Mouse (Mus musculus): Measurements from ENCODE around the gene Rapgefl1.
"Not testable (repeated sequence)": the region's sequence is repeated elsewhere in the genome, so short reads cannot be mapped to it uniquely, and the experiment has no call there.

The Rapgefl1 gene

DNA sequence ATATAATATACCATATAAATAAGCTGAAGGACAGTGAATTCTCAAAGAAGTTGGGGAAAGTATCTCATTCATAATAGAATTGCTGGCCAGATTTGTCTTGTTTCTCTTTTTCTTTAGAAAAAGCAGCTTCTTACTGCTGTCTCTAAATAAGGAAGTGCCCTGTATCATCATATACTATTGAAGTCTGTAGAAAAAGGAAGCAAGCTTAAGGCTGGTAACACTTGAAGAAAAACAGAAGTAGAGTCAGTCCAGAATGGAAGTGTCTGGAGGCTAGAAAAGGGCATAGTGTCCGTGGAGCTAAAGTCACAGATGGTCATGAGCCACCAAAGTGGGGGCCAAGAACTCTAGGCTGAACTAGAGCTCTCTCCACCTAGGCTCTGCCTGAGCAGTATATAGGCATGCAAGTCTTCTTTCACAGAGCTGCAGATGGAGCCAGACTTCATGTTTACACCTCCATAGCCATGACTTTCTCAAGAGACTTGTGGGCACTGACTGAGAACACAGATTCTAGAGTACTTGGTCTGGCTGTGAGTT is 19.8 kb upstream of the Rapgefl1 start:
- no peak for DNase-seq

DNA sequence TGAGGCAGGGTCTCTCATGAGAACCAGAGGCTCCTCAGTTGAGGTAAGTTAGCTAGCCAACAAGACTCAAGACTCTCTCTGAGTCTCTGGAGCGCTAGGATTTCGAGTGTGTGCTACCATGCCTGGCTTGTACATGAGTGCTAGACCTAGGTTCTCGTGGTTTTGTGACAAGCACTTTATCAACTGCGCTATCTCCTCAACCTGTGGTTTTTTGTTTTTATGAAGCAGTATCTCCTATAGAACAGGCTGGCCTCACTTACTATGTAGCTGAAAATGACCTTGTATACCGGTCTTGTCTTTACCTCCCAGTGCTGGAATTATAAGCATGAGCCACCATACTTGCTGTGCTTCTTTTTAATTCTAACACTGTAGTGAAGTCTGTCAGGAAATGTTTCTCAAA is 15.6 kb upstream of the Rapgefl1 start:
- DNase-seq: no peak

DNA sequence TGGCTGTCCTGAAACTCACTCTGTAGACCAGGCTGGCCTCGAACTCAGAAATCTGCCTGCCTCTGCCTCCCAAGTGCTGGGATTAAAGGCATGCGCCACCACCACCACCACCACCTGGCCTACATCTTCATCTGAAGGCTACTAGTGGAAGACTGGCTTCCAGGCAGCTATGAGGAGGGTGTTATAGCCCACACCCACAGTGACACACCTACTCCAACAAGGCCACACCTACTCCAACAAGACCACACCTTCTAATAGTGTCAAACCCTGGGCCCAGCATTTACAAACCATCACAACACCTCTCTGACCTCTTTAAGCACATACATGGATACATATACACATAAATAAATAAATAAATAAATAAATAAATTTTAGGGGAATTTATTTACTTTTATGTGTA is 10.5 kb upstream of the Rapgefl1 start:
- not testable (repeated sequence) for DNase-seq

GRCm38 (mm10) chr11:98827877-98828276 is 8.7 kb upstream of the Rapgefl1 start:
- DNase-seq: no peak

- DNase-seq: no peak
These were observed 7.4 kb upstream of the Rapgefl1 start for GRCm38 (mm10) chr11:98829091-98829775.

DNA sequence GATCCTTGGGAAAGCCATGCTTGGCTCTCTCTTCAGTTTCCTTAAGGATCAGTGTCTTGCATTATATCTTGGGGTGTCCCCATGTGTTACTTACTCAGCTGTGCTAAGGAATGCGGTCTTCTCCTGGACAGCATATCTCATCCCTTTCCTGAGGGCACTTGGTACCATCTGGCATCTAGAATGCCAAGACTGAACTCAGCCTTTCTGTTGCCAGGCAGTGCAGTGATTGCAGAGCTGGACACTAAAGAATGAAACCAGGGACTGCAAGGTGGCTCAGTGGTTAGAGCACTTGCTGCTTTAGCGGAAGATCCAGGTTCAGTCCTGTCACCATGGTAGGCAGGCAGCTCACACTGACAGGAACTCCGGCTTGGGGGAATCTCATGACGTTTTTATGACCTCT is 6.7 kb upstream of the Rapgefl1 start:
- no peak for DNase-seq

GRCm38 (mm10) chr11:98835296-98835695 is 1.3 kb upstream of the Rapgefl1 start:
- no peak for DNase-seq

GRCm38 (mm10) chr11:98835725-98836124 is 860 bp upstream of the Rapgefl1 start:
- no peak for DNase-seq

DNA sequence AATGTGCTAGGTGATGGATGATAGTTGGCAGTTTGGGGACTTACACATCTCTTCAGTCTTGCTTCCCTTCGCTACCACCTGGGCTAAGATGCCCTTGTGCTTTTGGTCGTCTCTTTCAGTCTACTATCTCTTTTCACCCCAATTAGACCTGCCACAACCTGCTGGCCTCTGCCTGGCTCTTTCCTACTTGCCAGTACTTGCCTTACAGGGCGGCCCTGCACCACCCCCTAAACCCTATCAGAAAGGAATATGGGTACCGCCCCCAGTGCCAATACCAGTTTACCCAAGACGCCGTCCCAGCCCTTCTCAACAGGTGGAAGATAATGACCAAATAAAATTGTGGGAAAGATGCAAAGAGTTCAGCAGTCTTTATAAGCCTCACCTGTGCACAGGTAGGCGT is 457 bp upstream of the Rapgefl1 start:
- DNase-seq: no peak

DNA sequence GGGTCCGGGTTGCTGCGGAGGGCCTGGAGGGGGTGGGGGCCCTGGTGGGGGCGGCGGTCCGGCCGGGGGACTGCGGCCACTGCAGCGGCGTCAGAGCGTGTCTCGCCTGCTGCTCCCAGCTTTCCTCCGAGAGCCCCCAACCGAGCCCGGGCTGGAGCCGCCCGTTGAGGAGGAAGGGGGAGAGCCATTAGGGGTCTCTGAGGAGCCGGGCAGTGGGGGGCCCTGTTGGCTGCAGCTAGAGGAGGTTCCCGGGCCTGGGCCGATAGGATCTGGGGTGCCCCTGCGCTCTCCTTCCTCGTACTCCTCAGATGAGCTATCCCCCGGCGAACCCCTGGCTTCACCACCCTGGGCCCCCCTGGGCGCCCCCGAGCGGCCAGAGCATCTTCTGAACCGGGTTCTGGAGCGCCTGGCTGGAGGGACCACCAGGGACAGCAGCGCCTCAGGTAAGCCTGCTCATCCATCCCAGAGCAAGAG is 683 bp downstream of the Rapgefl1 start:
- no peak for DNase-seq

- DNase-seq: no peak
These were observed 1.3 kb downstream of the Rapgefl1 start for GRCm38 (mm10) chr11:98837917-98838316.

DNA sequence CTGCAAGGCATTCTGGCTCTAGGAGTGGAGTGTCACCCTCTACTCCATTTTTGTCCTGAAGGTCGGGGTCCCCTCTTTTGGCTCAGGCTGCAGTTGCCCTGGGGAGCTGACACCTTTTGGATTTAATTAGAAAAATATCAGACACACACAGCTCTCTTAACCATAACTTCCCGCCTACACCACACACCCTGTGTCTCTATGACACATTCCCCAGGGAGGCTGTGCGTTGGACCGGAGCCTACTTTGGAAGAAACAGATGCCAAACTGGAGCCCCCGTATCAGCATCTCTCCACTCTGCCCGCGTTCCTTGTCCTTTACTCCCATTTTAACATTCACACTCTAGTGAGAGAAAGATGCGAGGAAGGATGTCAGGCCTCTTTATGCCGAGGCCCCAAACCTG is 1.9 kb downstream of the Rapgefl1 start:
- DNase-seq: peak; percentile 86

GRCm38 (mm10) chr11:98839402-98839801 is 2.8 kb downstream of the Rapgefl1 start:
- DNase-seq: no peak

GRCm38 (mm10) chr11:98839897-98840296 is 3.3 kb downstream of the Rapgefl1 start:
- DNase-seq: no peak

DNA sequence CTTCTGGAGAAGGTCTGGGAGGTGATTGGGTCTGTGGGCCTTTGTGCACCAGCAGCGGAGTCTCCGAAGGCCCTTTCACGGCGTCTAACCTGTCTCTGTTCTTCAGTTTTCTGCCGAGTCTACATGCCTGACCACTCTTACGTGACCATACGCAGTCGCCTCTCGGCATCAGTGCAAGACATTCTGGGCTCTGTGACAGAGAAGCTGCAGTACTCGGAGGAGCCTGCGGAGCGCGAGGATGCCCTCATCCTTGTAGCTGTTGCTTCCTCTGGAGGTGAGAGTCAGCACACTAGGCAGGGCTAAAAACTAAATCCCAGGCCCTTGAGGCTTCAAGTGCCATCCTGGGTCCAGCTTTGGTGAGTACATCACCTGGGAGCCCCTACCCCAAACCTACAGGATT is 9.4 kb downstream of the Rapgefl1 start:
- DNase-seq: no peak

GRCm38 (mm10) chr11:98846865-98847604 is 10.4 kb downstream of the Rapgefl1 start:
- no peak for DNase-seq

DNA sequence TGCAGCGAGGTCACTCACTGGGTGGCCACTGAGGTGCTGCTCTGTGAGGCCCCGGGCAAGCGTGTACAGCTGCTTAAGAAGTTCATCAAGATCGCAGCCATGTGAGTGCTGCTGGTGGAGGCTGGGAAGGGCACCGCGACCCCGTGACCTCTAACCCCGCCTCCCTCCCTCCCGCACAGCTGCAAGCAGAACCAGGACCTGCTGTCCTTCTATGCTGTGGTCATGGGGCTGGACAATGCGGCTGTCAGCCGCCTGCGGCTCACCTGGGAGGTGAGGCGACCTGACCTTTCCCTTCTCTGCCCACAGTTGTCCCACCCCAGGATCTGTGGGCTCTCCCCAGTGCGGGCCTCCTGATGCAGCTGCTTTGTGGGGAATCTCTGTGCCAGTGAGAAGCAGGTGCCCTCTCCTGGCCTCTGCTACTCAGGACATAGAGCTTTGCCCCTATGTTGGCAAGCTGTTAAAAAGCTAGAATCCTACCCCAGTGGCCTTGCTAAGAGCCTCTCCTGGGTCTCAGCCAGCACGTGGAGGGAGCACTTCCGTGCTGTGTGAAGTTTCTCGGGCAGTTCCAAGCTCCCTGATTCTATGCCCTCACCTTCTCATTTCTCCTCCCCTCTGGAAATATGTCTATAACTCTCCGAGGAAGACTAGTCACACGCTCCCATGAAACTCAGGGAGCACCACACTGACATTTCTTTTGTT is 12.8 kb downstream of the Rapgefl1 start:
- no peak for DNase-seq

GRCm38 (mm10) chr11:98850100-98851093 is 13.8 kb downstream of the Rapgefl1 start:
- no peak for DNase-seq

DNA sequence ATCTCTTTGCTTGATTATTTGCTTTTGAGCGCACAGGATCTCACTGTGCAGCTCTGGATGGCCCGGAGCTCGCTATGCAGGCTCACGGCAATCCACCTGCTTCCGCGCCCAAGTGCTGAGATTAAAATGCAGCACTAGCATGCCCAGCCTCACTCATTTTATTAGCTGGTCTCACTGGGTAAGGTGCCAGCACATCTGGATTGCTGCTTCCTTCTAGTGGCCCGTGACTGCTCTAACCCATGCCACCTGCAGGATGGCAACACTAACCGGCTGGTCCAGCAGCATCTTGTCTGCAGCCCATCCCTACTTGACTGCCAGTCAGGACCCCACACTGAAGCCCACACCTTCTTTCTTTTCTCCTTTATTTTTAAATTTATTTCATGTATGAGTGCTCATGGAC is 17.5 kb downstream of the Rapgefl1 start:
- no peak for DNase-seq

GRCm38 (mm10) chr11:98854659-98855058 is 18.1 kb downstream of the Rapgefl1 start:
- no peak for DNase-seq

DNA sequence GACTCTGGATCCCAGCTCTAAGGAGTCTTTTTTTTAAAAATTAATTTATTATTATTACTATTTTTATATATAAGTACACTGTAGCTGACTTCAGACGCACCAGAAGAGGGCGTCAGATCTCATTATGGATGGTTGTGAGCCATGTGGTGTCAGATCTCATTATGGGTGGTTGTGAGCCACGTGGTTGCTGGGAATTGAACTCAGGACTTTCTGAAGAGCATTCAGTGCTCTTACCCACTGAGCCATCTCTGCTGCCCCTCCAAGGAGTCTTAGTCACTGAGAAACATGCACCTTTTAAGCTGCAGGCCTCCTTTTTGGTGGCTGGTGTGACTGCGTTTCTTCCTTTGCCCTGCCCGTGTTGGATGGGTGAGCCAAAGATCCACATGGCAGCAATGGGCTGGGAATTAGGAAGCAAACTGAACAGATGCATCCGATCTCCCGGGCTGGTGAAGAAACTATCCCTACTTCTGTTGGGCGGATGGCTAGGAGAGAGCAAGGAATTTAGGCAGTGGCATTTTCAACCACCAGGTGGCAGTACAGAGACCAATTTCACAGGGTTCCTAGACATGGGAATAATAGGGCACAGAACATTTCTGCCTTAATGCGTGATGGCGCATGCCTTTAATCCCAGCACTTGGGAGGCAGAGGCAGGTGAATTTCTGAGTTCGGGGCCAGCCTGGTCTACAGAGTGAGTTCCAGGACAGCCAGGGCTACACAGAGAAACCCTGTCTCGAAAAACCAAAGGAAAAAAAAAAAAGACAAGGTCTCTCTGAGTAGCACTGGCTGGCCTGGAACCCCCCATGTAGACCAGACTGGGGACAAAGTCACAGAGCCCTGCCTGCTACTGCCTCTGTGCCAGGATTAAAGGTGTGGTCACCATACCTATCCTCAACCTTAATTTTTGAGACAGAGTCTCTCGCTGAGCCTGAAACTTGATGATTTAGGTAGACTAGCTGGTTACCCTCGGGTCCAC is 22.5 kb downstream of the Rapgefl1 start:
- peak; percentile 86 for DNase-seq

Data from right cerebral cortex, adult 18-20 months (tissue).